Mouse (Mus musculus): ENCODE data around the gene Cyp4f18. TPM values are rescaled to one million over a fixed set of nuclear protein-coding genes. Genes with fewer than 3 reads are reported as not detected.
"Not testable (repeated sequence)": the region's sequence is repeated elsewhere in the genome, so short reads cannot be mapped to it uniquely, and the experiment has no call there.

The Cyp4f18 gene
- polyA plus RNA-seq, 1 experiment: 0.09 TPM

DNA sequence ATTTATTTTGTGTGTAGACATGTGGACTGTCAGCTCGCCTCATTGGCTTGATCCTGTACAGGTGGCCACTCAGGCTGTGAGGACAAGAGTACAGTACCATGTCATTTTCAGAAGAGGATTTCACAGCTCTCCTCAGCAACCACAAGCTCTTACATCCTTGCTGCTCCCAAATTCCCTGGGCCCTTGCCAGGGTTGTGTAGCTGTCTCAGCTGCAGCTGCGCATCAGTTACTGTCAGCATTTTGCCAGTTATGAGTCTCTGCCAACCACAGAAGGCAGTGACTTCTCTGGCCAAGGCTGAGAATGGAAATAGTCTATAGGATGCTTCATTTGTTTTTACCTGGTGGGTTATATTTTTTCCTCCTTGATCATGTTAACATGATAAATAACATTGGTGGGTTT, 8.7 kb upstream of the Cyp4f18 start:
- Histone ChIP-seq H3K27ac (ENCODE audit: control insufficient read depth, insufficient read depth, low read depth, low read length) (no peak overlapping the region), H3K4me3 (ENCODE audit: control insufficient read depth, low read depth, low read length) (no peak overlapping the region), H3K27me3 (ENCODE audit: control insufficient read depth, insufficient read depth, low read length) (no peaks in the 10 kb centered on the region), H3K36me3 (ENCODE audit: control insufficient read depth, insufficient read depth, low read length) (no peaks in the 10 kb centered on the region), H3K4me1 (ENCODE audit: control insufficient read depth, insufficient read depth, low read length) (no peaks in the 10 kb centered on the region)
- TF ChIP-seq POLR2A (IDR thresholded peaks at IDR 0.05; ENCODE audit: control insufficient read depth, low read depth, low read length): no peak
- no peak for TF ChIP-seq CTCF (IDR thresholded peaks at IDR 0.05; ENCODE audit: control insufficient read depth, insufficient read depth, insufficient replicate concordance, low read depth, low read length)

DNA sequence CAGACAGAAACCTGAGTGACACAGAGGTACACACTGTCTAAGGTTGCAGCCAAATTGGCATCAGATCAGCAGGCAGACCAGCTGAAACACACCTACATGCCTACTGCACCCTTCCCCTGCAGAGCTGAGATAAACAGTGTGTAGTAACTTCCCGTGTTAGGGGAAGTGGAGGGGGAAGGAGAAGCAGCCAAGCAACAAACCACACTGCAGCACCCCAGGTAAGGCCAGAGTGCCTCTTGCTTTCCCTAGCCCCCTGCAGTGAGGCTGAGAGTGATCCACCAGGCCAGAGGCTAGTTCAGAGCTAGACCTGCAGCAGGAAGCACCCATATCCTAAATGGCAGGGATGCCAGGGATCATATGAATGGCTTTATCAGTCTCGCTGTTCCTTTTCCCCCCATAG, 7.9 kb upstream of the Cyp4f18 start:
- not testable (repeated sequence) for H3K4me3 ChIP-seq (ENCODE audit: control insufficient read depth, low read depth, low read length); H3K4me1 ChIP-seq (ENCODE audit: control insufficient read depth, insufficient read depth, low read length)

DNA sequence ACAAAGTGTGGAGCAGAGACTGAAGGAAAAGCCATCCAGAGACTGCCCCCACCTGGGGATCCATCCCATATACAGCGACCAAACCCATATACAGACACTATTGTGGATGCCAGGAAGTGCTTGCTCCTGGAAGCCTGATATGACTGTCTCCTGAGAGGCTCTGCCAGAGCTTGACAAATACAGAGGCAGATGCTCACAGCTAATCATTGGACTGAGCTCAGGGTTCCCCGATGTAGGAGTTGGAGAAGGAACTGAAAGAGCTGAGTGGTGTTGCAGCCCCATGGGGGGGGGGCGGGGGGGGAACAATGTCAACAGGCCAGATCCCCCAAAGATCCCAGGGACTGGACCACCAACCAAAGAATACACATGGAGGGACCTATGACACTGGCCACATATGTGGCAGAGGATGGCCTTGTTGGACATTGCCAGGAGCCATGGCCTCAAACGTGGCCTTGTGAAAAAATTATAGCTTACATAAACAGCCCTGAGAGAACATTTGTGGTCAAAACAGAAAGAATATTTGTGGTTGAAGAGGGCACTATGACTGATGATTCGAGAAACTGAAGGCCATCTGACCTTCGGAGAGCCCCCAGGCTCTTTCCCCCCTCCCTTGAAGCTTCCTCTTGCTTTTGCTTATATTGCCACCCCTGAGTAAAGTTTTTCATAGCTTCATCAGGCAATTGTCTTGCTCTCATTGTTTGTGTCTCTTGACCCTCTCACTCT, 4.2 kb upstream of the Cyp4f18 start:
- not testable (repeated sequence) for H3K4me3 ChIP-seq (ENCODE audit: control insufficient read depth, low read depth, low read length); H3K27me3 ChIP-seq (ENCODE audit: control insufficient read depth, insufficient read depth, low read length); H3K36me3 ChIP-seq (ENCODE audit: control insufficient read depth, insufficient read depth, low read length); H3K4me1 ChIP-seq (ENCODE audit: control insufficient read depth, insufficient read depth, low read length); H3K27ac ChIP-seq (ENCODE audit: control insufficient read depth, insufficient read depth, low read depth, low read length)

More for the DNA sequence above, 7.9 kb upstream of the Cyp4f18 start:
- not testable (repeated sequence) for H3K36me3 ChIP-seq (ENCODE audit: control insufficient read depth, insufficient read depth, low read length); H3K27ac ChIP-seq (ENCODE audit: control insufficient read depth, insufficient read depth, low read depth, low read length); H3K27me3 ChIP-seq (ENCODE audit: control insufficient read depth, insufficient read depth, low read length)

DNA sequence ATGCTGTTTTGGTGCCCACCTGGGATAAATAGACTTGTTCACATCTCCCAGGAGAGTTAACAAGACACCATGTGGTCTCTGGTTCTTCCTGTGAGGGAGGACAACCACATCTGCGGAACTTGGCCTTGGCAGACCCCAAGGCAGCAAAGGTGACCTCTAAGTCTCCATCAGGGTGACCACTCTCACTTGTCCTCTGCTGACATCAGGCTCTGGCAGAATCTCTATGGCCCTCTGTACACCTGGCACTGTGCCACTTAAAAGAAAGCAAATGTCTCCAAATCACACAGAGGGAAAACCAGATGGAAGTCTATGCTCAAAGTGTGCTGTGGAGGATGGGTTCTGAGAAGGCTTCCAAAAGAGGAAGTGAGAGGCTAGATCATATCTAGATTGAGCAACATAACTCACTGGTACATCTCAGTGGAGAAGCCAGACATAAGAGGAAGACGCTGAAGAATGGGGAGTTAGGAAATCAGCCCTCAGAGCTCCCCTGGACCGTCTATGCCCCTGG, 1.2 kb downstream of the Cyp4f18 start:
- TF ChIP-seq POLR2A (IDR thresholded peaks at IDR 0.05; ENCODE audit: control insufficient read depth, low read depth, low read length) (no peak), CTCF (IDR thresholded peaks at IDR 0.05; ENCODE audit: control insufficient read depth, insufficient read depth, insufficient replicate concordance, low read depth, low read length) (no peak)
- H3K27ac ChIP-seq (ENCODE audit: control insufficient read depth, insufficient read depth, low read depth, low read length): no peak overlapping the region
- H3K4me1 ChIP-seq (ENCODE audit: control insufficient read depth, insufficient read depth, low read length): no peaks in the 10 kb centered on the region
- H3K27me3 ChIP-seq (ENCODE audit: control insufficient read depth, insufficient read depth, low read length): no peaks in the 10 kb centered on the region
- no peak overlapping the region for H3K4me3 ChIP-seq (ENCODE audit: control insufficient read depth, low read depth, low read length)
- no peaks in the 10 kb centered on the region for H3K36me3 ChIP-seq (ENCODE audit: control insufficient read depth, insufficient read depth, low read length)

DNA sequence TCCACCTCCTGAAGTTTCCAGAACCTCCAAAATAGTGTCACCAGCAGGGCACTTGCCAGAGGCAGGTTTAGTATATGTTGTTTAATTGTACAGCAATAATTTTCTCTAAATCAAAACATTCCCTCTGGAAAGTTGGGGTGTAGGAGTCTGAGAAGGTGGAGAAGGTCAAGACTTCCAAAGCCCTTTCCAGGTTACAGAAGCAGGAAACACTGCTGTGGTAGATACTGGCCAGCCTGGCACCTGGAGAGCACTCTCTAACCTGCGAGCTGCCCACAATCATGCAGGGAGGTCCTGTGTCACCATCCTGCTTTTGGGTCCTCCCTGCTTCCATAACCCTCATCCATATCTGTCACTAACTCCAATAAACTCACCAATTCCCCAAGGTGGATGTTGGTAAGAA, 2.7 kb downstream of the Cyp4f18 start:
- Histone ChIP-seq H3K27me3 (ENCODE audit: control insufficient read depth, insufficient read depth, low read length) (no peaks in the 10 kb centered on the region), H3K27ac (ENCODE audit: control insufficient read depth, insufficient read depth, low read depth, low read length) (no peak overlapping the region), H3K4me1 (ENCODE audit: control insufficient read depth, insufficient read depth, low read length) (no peaks in the 10 kb centered on the region), H3K36me3 (ENCODE audit: control insufficient read depth, insufficient read depth, low read length) (no peaks in the 10 kb centered on the region), H3K4me3 (ENCODE audit: control insufficient read depth, low read depth, low read length) (no peak overlapping the region)
- no peak for TF ChIP-seq POLR2A (IDR thresholded peaks at IDR 0.05; ENCODE audit: control insufficient read depth, low read depth, low read length)

DNA sequence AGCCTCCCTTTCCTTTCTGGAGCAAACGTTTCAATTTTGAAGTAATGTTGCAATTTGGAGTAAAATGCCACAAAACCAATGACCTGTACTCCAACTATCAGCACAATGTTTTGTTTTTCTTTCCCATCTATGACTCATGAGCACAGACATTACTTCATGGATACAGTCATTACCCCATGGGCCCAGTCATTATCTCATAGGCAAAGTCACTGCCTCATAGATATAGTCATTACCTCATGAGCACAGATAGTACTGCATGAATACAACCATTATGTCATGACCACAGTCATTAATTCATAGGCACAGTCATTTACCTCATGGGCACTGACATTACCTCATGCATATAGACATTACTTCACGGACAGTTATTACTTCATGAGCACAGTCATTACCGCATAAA, 3.5 kb downstream of the Cyp4f18 start:
- H3K27ac ChIP-seq (ENCODE audit: control insufficient read depth, insufficient read depth, low read depth, low read length): no peak overlapping the region
- H3K4me1 ChIP-seq (ENCODE audit: control insufficient read depth, insufficient read depth, low read length): no peaks in the 10 kb centered on the region
- H3K36me3 ChIP-seq (ENCODE audit: control insufficient read depth, insufficient read depth, low read length): no peaks in the 10 kb centered on the region
- H3K4me3 ChIP-seq (ENCODE audit: control insufficient read depth, low read depth, low read length): no peak overlapping the region
- TF ChIP-seq CTCF (IDR thresholded peaks at IDR 0.05; ENCODE audit: control insufficient read depth, insufficient read depth, insufficient replicate concordance, low read depth, low read length): no peak
- no peak for TF ChIP-seq POLR2A (IDR thresholded peaks at IDR 0.05; ENCODE audit: control insufficient read depth, low read depth, low read length)
- H3K27me3 ChIP-seq (ENCODE audit: control insufficient read depth, insufficient read depth, low read length): no peaks in the 10 kb centered on the region

DNA sequence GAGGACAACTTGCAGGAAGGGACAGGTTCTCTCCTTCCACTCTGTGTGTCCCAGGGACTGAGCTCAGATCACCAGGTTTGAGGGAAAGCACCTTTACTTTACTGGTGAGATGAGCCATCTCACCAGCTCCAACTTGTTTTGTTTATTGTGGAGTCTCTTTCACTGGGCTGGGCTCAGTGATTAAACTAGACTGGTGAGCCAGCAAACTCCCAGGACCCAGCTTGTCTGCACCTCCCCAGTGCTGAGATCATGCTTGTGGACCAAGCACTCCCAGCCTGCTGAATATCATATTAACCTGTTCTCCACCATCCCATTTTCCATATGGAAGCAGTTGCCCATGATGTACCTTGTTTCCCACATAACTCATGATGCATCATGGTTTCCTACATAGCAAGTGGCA, 6.5 kb downstream of the Cyp4f18 start:
- Histone ChIP-seq H3K36me3 (ENCODE audit: control insufficient read depth, insufficient read depth, low read length) (no peaks in the 10 kb centered on the region), H3K27ac (ENCODE audit: control insufficient read depth, insufficient read depth, low read depth, low read length) (no peak overlapping the region), H3K4me3 (ENCODE audit: control insufficient read depth, low read depth, low read length) (no peak overlapping the region), H3K4me1 (ENCODE audit: control insufficient read depth, insufficient read depth, low read length) (no peaks in the 10 kb centered on the region), H3K27me3 (ENCODE audit: control insufficient read depth, insufficient read depth, low read length) (no peaks in the 10 kb centered on the region)
- TF ChIP-seq POLR2A (IDR thresholded peaks at IDR 0.05; ENCODE audit: control insufficient read depth, low read depth, low read length) (no peak), CTCF (IDR thresholded peaks at IDR 0.05; ENCODE audit: control insufficient read depth, insufficient read depth, insufficient replicate concordance, low read depth, low read length) (no peak)

DNA sequence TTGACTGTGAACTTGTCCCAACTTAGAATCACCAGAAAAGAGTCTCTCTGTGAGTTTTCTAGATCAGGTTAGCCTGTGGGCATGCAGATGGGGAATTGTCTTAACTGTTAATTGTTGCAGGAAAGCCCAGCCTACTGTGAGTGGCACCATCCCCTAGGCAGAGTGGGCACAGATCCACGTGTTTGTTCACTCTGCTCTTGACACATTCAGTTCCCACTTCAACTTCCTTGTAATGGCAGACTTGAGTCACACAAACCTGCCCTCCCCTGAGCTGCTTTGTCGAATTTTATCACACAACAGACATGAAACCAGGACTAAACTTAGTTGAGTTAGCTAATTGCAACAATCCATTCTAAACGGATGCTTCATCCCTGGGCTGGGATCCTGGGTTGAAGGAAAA, 9.2 kb downstream of the Cyp4f18 start:
- Histone ChIP-seq H3K4me3 (ENCODE audit: control insufficient read depth, low read depth, low read length) (no peak overlapping the region), H3K4me1 (ENCODE audit: control insufficient read depth, insufficient read depth, low read length) (no peaks in the 10 kb centered on the region), H3K36me3 (ENCODE audit: control insufficient read depth, insufficient read depth, low read length) (no peaks in the 10 kb centered on the region), H3K27ac (ENCODE audit: control insufficient read depth, insufficient read depth, low read depth, low read length) (no peak overlapping the region), H3K27me3 (ENCODE audit: control insufficient read depth, insufficient read depth, low read length) (no peaks in the 10 kb centered on the region)
- TF ChIP-seq CTCF (IDR thresholded peaks at IDR 0.05; ENCODE audit: control insufficient read depth, insufficient read depth, insufficient replicate concordance, low read depth, low read length) (no peak), POLR2A (IDR thresholded peaks at IDR 0.05; ENCODE audit: control insufficient read depth, low read depth, low read length) (no peak)
